In genomic region chr15:25942415-25942814, GRCm38 (mm10) we compare ENCODE assay signal across 19 mouse cellular contexts. TPM values are rescaled to one million over a fixed set of nuclear protein-coding genes. Genes with fewer than 3 reads are reported as not detected.
DNase-seq lines count a peak whose midpoint lies in the region; ATAC-seq and TF ChIP-seq lines count a peak whose summit lies in the region.
"Had no signal": no experiment of that assay in that cellular context is flagged by ENCODE, and none has a peak within 500 bp of the region (broad histone marks: within the 10 kb centered on the region; RNA-seq: fewer than 3 reads in every experiment).

No protein-coding gene starts in this region.

- H3K9me3 ChIP-seq in heart, embryonic 12.5 days (replicated peaks), result no peaks in the 10 kb centered on the region
- no peaks in the 10 kb centered on the region for H3K9me3 ChIP-seq in liver, postnatal 0 days (ENCODE audit: low read length)
- no peaks in the 10 kb centered on the region for H3K9me3 ChIP-seq in liver, embryonic 12.5 days (replicated peaks)
- H3K9me3 ChIP-seq: embryonic facial prominence, embryonic 12.5 days; forebrain, embryonic 13.5 days; limb, embryonic 12.5 days; liver, embryonic 15.5 days; midbrain, embryonic 13.5 days; neural tube, embryonic 13.5 days had no signal

- 44% methylated on average over 4 of the region's 4 CpGs for WGBS in heart, embryonic 12.5 days
- 50% methylated on average over 4 of the region's 4 CpGs for WGBS in liver, postnatal 0 days (ENCODE audit: insufficient replicate concordance)
- 52% methylated on average over 4 of the region's 4 CpGs for WGBS in liver, embryonic 12.5 days (ENCODE audit: insufficient replicate concordance)

- DNase-seq in heart, adult 8-10 months (ENCODE audit: low spot score), result no peak
- DNase-seq in liver, postnatal 0 days, result no peak
- no peak for DNase-seq in retina, postnatal 1 day
- DNase-seq in thymus, postnatal 4 days, result no peak
- DNase-seq: adrenal gland, postnatal 10 days; cerebellum, adult 9-11 months; gastrocnemius, postnatal 14 days; thymus, adult 2 months had no signal

- H3K9ac ChIP-seq in heart, embryonic 12.5 days, result peak overlapping the region; percentile 69
- peak overlapping the region; percentile 58 for H3K9ac ChIP-seq in liver, postnatal 0 days (replicated peaks)
- H3K9ac ChIP-seq in liver, embryonic 12.5 days, result no peak overlapping the region
- H3K9ac ChIP-seq: embryonic facial prominence, embryonic 12.5 days; forebrain, embryonic 13.5 days; limb, embryonic 12.5 days; liver, embryonic 15.5 days; midbrain, embryonic 13.5 days; neural tube, embryonic 13.5 days had no signal

- peak overlapping the region; percentile 65 for H3K4me2 ChIP-seq in heart, embryonic 12.5 days
- H3K4me2 ChIP-seq in liver, postnatal 0 days (ENCODE audit: low read depth, low read length), result peak overlapping the region; percentile 53
- H3K4me2 ChIP-seq in liver, embryonic 12.5 days, result no peak overlapping the region
- H3K4me2 ChIP-seq: embryonic facial prominence, embryonic 12.5 days; forebrain, embryonic 13.5 days; limb, embryonic 12.5 days; liver, embryonic 15.5 days; midbrain, embryonic 13.5 days; neural tube, embryonic 13.5 days had no signal

- no peaks in the 10 kb centered on the region for H3K36me3 ChIP-seq in heart, embryonic 12.5 days
- H3K36me3 ChIP-seq in liver, postnatal 0 days (replicated peaks; ENCODE audit: insufficient read depth, low read length), result 0 out of 2 replicates have a peak, but pooled peaks cover 2% of the 10 kb centered on the region
- H3K36me3 ChIP-seq in liver, embryonic 12.5 days, result no peaks in the 10 kb centered on the region
- H3K36me3 ChIP-seq: embryonic facial prominence, embryonic 12.5 days; limb, embryonic 12.5 days; liver, embryonic 15.5 days; midbrain, embryonic 13.5 days; neural tube, embryonic 13.5 days had no signal

- peak overlapping the region; percentile 78; the same call in 1 of the 2 replicates for H3K27ac ChIP-seq in heart, embryonic 12.5 days (ENCODE audit: poor library complexity, severe bottlenecking)
- H3K27ac ChIP-seq in liver, postnatal 0 days (ENCODE audit: low read depth), result peak overlapping the region; percentile 95; the same call in 1 of the 2 replicates
- no peak overlapping the region for H3K27ac ChIP-seq in liver, embryonic 12.5 days
- H3K27ac ChIP-seq: embryonic facial prominence, embryonic 12.5 days; forebrain, embryonic 13.5 days; limb, embryonic 12.5 days; liver, embryonic 15.5 days; midbrain, embryonic 13.5 days; neural tube, embryonic 13.5 days had no signal

- H3K4me1 ChIP-seq in heart, embryonic 12.5 days (replicated peaks), result peaks cover 38% of the 10 kb centered on the region
- H3K4me1 ChIP-seq in liver, postnatal 0 days (ENCODE audit: insufficient read depth), result peaks cover 12% of the 10 kb centered on the region
- no peaks in the 10 kb centered on the region for H3K4me1 ChIP-seq in liver, embryonic 12.5 days

- ATAC-seq in heart, embryonic 12.5 days (ENCODE audit: insufficient number of reproducible peaks, low FRiP score), result no peak
- no peak for ATAC-seq in liver, postnatal 0 days
- no peak for ATAC-seq in liver, embryonic 12.5 days
- peak; percentile 26; the same call in 1 of the 2 replicates for ATAC-seq in megakaryocyte progenitor cell, adult 5-6 weeks (replicated peaks; ENCODE audit: poor library complexity)
- ATAC-seq: forebrain, embryonic 13.5 days; lung, postnatal 0 days; midbrain, embryonic 13.5 days had no signal

- H3K4me3 ChIP-seq in heart, embryonic 12.5 days, result peak overlapping the region; percentile 52
- H3K4me3 ChIP-seq in liver, postnatal 0 days (ENCODE audit: low read depth, low read length), result peak overlapping the region; percentile 45
- H3K4me3 ChIP-seq in liver, embryonic 12.5 days, result no peak overlapping the region
- H3K4me3 ChIP-seq: embryonic facial prominence, embryonic 12.5 days; erythroblast, embryonic 14.5 days; forebrain, embryonic 13.5 days; limb, embryonic 12.5 days; liver, embryonic 15.5 days; midbrain, embryonic 13.5 days; neural tube, embryonic 13.5 days had no signal

- TF ChIP-seq CTCF in liver, postnatal 0 days (IDR thresholded peaks at IDR 0.05; ENCODE audit: low read depth), result no peak

- H3K27me3 ChIP-seq in heart, embryonic 12.5 days (replicated peaks), result no peaks in the 10 kb centered on the region
- H3K27me3 ChIP-seq in liver, postnatal 0 days (ENCODE audit: insufficient read depth, low read length), result no peaks in the 10 kb centered on the region
- no peaks in the 10 kb centered on the region for H3K27me3 ChIP-seq in liver, embryonic 12.5 days (replicated peaks)
- H3K27me3 ChIP-seq: embryonic facial prominence, embryonic 12.5 days; limb, embryonic 12.5 days; liver, embryonic 15.5 days; midbrain, embryonic 13.5 days; neural tube, embryonic 13.5 days had no signal

- no peak for TF ChIP-seq EP300 in liver, postnatal 0 days (IDR thresholded peaks at IDR 0.05; ENCODE audit: low read depth)

RNA-seq across cellular contexts. Expression of gene Zfp622, which starts 41.8 kb away (rescaled TPM):
- polyA plus RNA-seq in heart, embryonic 12.5 days (2016; fragmentation: Nextera tagmentation; extraction: Ambion mirVana), result 24.2 and 25.4 TPM in 2 replicates
- total RNA-seq in heart, adult 8-10 months (2022), result 10 to 100 TPM; 20.4 to 26.6 (median 24.4) TPM
- 9.8 and 13.4 TPM in 2 replicates for polyA plus RNA-seq in liver, postnatal 0 days (2015; fragmentation: Nextera tagmentation; extraction: Ambion mirVana)
- 25.5 and 25.9 TPM in 2 replicates for polyA plus RNA-seq in liver, embryonic 12.5 days (2016; fragmentation: Nextera tagmentation; extraction: Ambion mirVana)
- total RNA-seq in megakaryocyte progenitor cell, adult 5-6 weeks (2015), result 53.3 and 53.8 TPM in 2 replicates
- total RNA-seq in megakaryocyte progenitor cell, adult 5-6 weeks (2017), result 87.6 and 111 TPM in 2 replicates
